Mouse (Mus musculus) kidney, adult 8-10 months (tissue): ENCODE measurements around the gene Nrarp.

Experiments
- DNase-seq, 2 experiments: peaks; one replicate each; pipeline ENCODE4 v3.0.0; 2022

The Nrarp gene

GRCm38 (mm10) chr2:25196172-25196954, 15.8 kb downstream of the Nrarp start, which contains the start of gene Tor4a:
TSS of gene Tor4a (minus strand) at chr2:25196886.
- DNase-seq = peak; percentile 86 to 92

- no peak for DNase-seq
Measured at GRCm38 (mm10) chr2:25197191-25197590, 16.6 kb downstream of the Nrarp start.

- no peak for DNase-seq
Measured at GRCm38 (mm10) chr2:25197946-25198345, 17.4 kb downstream of the Nrarp start.

GRCm38 (mm10) chr2:25200631-25201030, 20.1 kb downstream of the Nrarp start:
- DNase-seq = no peak

- no peak for DNase-seq
Measured at GRCm38 (mm10) chr2:25203631-25204214, 23.2 kb downstream of the Nrarp start.

GRCm38 (mm10) chr2:25207593-25207992, 27.0 kb downstream of the Nrarp start:
- no peak for DNase-seq

GRCm38 (mm10) chr2:25210686-25211085, 30.1 kb downstream of the Nrarp start:
- DNase-seq = no peak

- peak; percentile 88 to 92 for DNase-seq
Measured at GRCm38 (mm10) chr2:25211121-25211670, 30.6 kb downstream of the Nrarp start, which contains the start of gene Nelfb. TSS of gene Nelfb (minus strand) at chr2:25211489.

- DNase-seq = no peak
Measured at GRCm38 (mm10) chr2:25213266-25213865, 32.8 kb downstream of the Nrarp start.

- peak; percentile 56 to 68 for DNase-seq
Measured at GRCm38 (mm10) chr2:25214444-25214843, 33.9 kb downstream of the Nrarp start, which contains the start of gene Stpg3. TSS of gene Stpg3 (minus strand) at chr2:25214637.

- DNase-seq = no peak
Measured at GRCm38 (mm10) chr2:25217666-25218065, 37.1 kb downstream of the Nrarp start.

- no peak for DNase-seq
Measured at GRCm38 (mm10) chr2:25218445-25218844, 37.9 kb downstream of the Nrarp start, which contains the start of gene Fam166a. TSS of gene Fam166a (plus strand) at chr2:25218745.

- no peak for DNase-seq
Measured at GRCm38 (mm10) chr2:25221331-25221772, 40.8 kb downstream of the Nrarp start.

- DNase-seq = peak; percentile 79 to 84
Measured at GRCm38 (mm10) chr2:25223681-25224491, 43.3 kb downstream of the Nrarp start.

- DNase-seq = no peak
Measured at GRCm38 (mm10) chr2:25224492-25224765, 43.9 kb downstream of the Nrarp start, which contains the start of gene Tubb4b. TSS of gene Tubb4b (minus strand) at chr2:25224702.

GRCm38 (mm10) chr2:25224766-25225752, 44.5 kb downstream of the Nrarp start:
- peak; percentile 99 to 100 for DNase-seq

GRCm38 (mm10) chr2:25225811-25226379, 45.3 kb downstream of the Nrarp start:
- no peak for DNase-seq

GRCm38 (mm10) chr2:25226864-25227263, 46.3 kb downstream of the Nrarp start:
- DNase-seq = no peak

- DNase-seq = no peak
Measured at GRCm38 (mm10) chr2:25227406-25227805, 46.8 kb downstream of the Nrarp start.

GRCm38 (mm10) chr2:25228431-25228889, 47.9 kb downstream of the Nrarp start:
- peak; percentile 91 to 94 for DNase-seq
